Mouse (Mus musculus): ENCODE measurements around the gene Kbtbd6.

DNA sequence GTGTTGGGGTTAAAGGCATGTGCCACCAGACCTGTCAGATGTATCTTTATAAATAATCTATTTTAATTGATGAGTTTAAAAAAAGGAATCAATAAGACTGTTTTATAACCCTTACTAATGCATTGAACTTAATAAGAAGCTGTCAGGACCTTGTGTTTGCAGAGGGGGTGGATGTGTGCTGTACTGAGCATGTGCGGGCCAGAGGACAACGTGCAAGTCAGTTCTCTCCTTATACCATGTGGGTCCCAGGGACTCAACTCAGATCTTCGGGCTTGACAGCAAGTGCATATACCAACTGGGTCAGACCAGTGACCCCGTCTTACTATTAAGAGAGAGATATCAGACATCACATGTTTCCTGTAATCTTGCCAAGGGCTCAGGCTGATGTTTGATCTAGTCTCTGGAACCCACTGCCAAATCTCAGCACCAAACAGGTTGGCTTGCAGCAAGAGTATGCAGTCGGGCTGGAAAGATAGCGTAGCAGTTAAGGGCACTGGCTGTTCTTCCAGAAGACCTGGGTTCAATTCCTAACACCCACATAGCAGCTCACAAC is 42.3 kb upstream of the Kbtbd6 start:
- TF ChIP-seq SIN3A (IDR thresholded peaks at IDR 0.05; ENCODE audit: low read length) (no peak), NRF1 (IDR thresholded peaks at IDR 0.05; ENCODE audit: low read depth, low read length) (no peak), POLR2A (IDR thresholded peaks at IDR 0.05; ENCODE audit: low read depth, low read length) (no peak), CTCF (conservative IDR thresholded peaks at IDR 0.05 in 1 of 2, IDR thresholded peaks at IDR 0.05 in 1 of 2; ENCODE audit: low read depth in 2 of 2, low read length in 2 of 2) (no peak), TCF12 (IDR thresholded peaks at IDR 0.05; ENCODE audit: low read depth, low read length) (no peak), UBTF (IDR thresholded peaks at IDR 0.05; ENCODE audit: low read depth, low read length) (no peak), MAZ (IDR thresholded peaks at IDR 0.05; ENCODE audit: low read depth, low read length) (no peak), RCOR1 (conservative IDR thresholded peaks at IDR 0.05; ENCODE audit: low read depth, low read length) (no peak), CHD2 (IDR thresholded peaks at IDR 0.05; ENCODE audit: low read length) (no peak), ETS1 (conservative IDR thresholded peaks at IDR 0.05; ENCODE audit: low read depth, low read length) (no peak), EP300 (IDR thresholded peaks at IDR 0.05; ENCODE audit: low read length) (no peak), ZMIZ1 (IDR thresholded peaks at IDR 0.05; ENCODE audit: low read depth, low read length) (no peak), ZC3H11A (IDR thresholded peaks at IDR 0.05; ENCODE audit: low read depth, low read length) (no peak)

Measured in CH12.LX (cell line).